Mouse (Mus musculus): ENCODE results near the gene Slc9a8. TPM values are rescaled to one million over a fixed set of nuclear protein-coding genes. Genes with fewer than 3 reads are reported as not detected.

Slc9a8 gene
- polyA plus RNA-seq, 1 experiment from 2014 or later: 19.5 TPM

DNA sequence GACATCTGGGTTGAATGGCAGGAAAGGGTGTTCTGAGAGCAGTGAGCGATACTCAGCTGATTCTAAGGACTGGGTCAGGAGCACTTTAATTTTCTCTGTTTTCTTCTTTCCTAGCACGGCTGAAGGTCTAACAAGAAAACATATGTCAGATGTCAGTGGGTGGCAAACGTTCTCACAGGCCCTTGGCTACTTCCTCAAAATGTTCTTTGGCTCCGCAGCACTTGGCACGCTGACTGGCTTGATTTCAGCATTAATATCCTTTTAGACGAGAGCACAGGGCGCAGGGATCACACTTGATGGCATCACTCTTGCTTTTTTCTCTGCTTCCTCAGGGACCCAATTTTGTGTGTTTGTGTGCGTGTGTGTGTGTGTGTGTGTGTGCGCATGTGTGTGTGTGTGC, 35.7 kb downstream of the Slc9a8 start:
- Histone ChIP-seq H3K9me3 (replicated peaks) (no peaks in the 10 kb centered on the region), H3K27me3 (no peaks in the 10 kb centered on the region), H3K27ac (no peak overlapping the region), H3K9ac (no peak overlapping the region), H3K4me3 (no peak overlapping the region), H3K36me3 (ENCODE audit: poor library complexity, severe bottlenecking) (peaks cover 81% of the 10 kb centered on the region), H3K4me1 (no peaks in the 10 kb centered on the region), H3K4me2 (no peak overlapping the region)
- ATAC-seq: no peak
- 90% methylated on average over 9 of the region's 9 CpGs for WGBS

DNA sequence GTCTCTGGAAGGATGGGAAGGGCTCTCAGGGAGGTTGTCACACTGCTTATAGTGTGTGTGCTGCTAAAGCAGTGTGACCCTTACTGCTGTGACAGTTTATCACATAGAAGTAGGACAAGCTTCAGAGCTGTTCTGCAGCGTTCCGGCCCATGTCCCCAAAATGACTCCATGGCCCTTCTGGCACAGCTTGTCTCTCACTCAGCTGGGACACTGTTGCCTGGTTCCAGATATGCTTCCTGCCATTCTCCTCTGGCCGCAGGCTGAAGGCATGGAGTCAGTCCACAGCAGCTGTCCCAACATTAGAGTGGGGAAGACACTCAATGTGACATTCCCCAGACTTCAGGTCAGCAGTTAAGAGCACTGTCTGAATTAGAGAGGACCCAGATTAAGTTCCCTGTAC, 37.0 kb downstream of the Slc9a8 start:
- Histone ChIP-seq H3K27ac (no peak overlapping the region), H3K9me3 (replicated peaks) (no peaks in the 10 kb centered on the region), H3K27me3 (no peaks in the 10 kb centered on the region), H3K9ac (no peak overlapping the region), H3K4me2 (no peak overlapping the region), H3K36me3 (ENCODE audit: poor library complexity, severe bottlenecking) (peaks cover 70% of the 10 kb centered on the region), H3K4me1 (no peaks in the 10 kb centered on the region), H3K4me3 (no peak overlapping the region)
- ATAC-seq: no peak
- 90% methylated on average over 3 of the region's 3 CpGs for whole genome bisulfite sequencing

DNA sequence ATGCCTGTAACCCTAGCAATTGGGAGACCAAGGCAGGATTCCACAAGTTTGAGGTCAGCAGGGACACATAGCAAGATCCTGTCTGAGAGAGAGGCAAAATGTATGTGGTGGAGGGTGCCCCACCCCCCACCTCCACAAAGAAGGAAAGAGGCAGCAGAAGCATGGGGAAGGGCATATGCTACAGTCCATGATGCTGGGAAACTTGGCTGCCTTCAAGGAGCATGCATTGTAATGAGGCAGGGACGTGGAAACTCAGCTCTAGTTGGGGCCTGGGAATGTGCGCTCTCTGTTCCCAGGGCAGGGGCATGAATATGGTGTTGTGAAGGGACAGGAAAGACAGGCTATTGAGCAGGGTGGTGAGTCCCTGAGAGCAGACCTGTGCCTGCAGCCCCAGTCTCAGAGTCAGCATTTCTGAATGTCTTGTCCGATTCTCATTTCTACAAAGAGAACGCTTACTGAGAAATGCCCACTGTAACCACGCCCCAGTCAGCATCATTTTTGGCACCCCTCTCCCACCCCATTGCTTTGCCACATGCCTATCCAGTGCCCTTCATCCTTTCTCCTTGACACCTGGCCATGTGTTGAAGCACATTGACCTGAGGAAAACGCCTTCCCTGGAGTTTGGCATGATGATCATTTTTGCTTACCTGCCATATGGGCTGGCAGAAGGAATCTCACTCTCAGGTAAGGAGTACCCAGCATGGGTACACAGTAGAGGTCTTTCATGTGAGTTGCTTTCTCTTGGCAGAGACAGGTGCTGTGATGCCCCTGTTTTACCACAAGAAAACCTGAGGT, 37.8 kb downstream of the Slc9a8 start:
- Histone ChIP-seq H3K4me1 (no peaks in the 10 kb centered on the region), H3K9me3 (replicated peaks) (no peaks in the 10 kb centered on the region), H3K27me3 (no peaks in the 10 kb centered on the region), H3K4me2 (no peak overlapping the region), H3K4me3 (no peak overlapping the region), H3K27ac (no peak overlapping the region), H3K9ac (no peak overlapping the region), H3K36me3 (ENCODE audit: poor library complexity, severe bottlenecking) (peaks cover 64% of the 10 kb centered on the region)
- WGBS: 92% methylated on average over 6 of the region's 6 CpGs
- ATAC-seq: no peak

DNA sequence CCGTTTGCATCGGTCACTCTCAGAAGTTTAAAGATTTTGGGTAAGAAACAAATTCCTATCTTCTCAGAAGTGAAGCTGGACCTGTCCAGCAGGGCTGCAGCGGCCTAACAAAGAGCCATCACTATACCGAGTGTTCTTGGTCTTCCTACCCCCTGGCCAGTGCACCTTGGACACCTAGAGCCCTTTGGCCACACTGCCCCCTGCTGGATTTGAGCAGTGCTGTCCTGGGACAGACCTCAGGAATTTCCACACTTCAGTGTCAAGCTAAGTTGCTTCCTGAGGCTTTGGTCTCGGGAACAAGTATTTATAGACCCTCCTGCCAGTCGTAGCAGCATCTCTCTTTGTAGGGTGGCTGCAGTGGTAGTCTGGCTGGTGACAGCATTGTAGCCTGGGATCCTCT, 41.4 kb downstream of the Slc9a8 start:
- no peaks in the 10 kb centered on the region for H3K27me3 ChIP-seq
- H3K9ac ChIP-seq: no peak overlapping the region
- no peak overlapping the region for H3K4me2 ChIP-seq
- peaks cover 63% of the 10 kb centered on the region for H3K36me3 ChIP-seq (ENCODE audit: poor library complexity, severe bottlenecking)
- H3K27ac ChIP-seq: no peak overlapping the region
- no peaks in the 10 kb centered on the region for H3K4me1 ChIP-seq
- 63% methylated on average over 6 of the region's 6 CpGs for WGBS
- no peaks in the 10 kb centered on the region for H3K9me3 ChIP-seq (replicated peaks)
- no peak for ATAC-seq
- no peak overlapping the region for H3K4me3 ChIP-seq

DNA sequence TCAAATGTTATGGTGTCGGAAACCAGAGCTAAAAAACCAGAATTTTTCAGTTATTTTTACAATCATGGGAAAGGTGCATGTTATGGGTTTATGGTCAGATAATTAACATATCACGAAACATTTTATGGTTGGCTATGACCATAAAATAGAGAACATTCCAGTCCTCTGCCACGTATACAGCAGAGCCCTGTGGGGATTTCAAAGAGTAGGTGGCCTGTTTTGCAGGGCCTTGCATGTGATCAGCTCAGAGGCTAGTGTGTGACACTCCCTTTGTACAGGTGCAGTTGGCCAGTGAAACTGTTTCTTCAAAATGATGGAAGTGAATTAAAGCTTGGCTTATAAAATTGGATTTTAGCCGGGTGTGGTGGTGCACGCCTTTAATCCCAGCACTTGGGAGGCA, 42.3 kb downstream of the Slc9a8 start:
- WGBS: 93% methylated on average over 5 of the region's 5 CpGs
- Histone ChIP-seq H3K9me3 (replicated peaks) (no peaks in the 10 kb centered on the region), H3K4me1 (no peaks in the 10 kb centered on the region), H3K9ac (no peak overlapping the region), H3K27me3 (no peaks in the 10 kb centered on the region), H3K4me3 (no peak overlapping the region), H3K27ac (no peak overlapping the region), H3K36me3 (ENCODE audit: poor library complexity, severe bottlenecking) (peaks cover 63% of the 10 kb centered on the region), H3K4me2 (no peak overlapping the region)
- ATAC-seq: no peak

DNA sequence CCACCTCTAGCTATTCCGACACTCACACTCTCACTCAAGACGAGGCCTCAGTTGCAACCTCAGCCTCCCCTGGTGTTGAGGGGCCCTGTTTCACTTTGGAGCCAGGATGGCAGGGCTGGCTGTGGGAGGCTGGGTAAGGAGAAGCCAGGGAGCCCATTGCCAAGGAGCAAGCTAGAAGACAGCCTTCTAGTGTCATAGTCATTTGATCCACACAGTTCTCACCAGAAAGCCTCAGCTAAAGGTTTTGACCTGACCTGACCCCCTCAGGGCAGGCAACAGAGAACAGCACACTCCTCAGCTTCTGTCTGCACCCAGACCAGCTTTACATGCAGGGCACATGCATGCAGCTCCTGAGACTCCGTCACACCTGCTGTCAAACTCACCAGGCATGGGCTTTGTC, 44.4 kb downstream of the Slc9a8 start:
- Histone ChIP-seq H3K9me3 (replicated peaks) (no peaks in the 10 kb centered on the region), H3K9ac (no peak overlapping the region), H3K27me3 (no peaks in the 10 kb centered on the region), H3K27ac (no peak overlapping the region), H3K36me3 (ENCODE audit: poor library complexity, severe bottlenecking) (peaks cover 63% of the 10 kb centered on the region), H3K4me3 (no peak overlapping the region), H3K4me1 (no peaks in the 10 kb centered on the region), H3K4me2 (no peak overlapping the region)
- 89% methylated on average over 3 of the region's 3 CpGs for WGBS
- ATAC-seq: no peak

DNA sequence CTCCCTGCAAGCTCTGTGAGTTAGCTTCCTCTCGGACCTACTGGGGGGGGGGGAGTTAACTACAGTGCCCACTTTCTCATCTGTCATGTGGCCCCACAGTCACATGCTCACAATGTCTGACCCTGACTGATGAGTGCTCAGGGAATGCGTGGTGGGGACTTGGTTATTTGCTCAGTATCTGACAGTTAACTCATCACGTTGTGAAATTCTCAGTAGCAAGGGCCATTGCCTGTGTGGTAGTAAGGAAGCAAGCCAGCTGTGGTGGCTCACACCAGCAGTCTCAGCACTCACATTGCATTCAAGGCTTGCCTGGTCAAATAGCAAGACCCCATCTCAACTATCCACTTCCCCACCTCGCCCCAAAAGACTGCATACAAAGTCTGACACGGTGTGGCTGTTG, 45.7 kb downstream of the Slc9a8 start:
- Histone ChIP-seq H3K36me3 (ENCODE audit: poor library complexity, severe bottlenecking) (peaks cover 75% of the 10 kb centered on the region), H3K4me2 (no peak overlapping the region), H3K9ac (no peak overlapping the region), H3K4me1 (no peaks in the 10 kb centered on the region), H3K27me3 (no peaks in the 10 kb centered on the region), H3K27ac (no peak overlapping the region), H3K4me3 (no peak overlapping the region), H3K9me3 (replicated peaks) (no peaks in the 10 kb centered on the region)
- no peak for ATAC-seq
- 83% methylated on average over 5 of the region's 5 CpGs for WGBS

DNA sequence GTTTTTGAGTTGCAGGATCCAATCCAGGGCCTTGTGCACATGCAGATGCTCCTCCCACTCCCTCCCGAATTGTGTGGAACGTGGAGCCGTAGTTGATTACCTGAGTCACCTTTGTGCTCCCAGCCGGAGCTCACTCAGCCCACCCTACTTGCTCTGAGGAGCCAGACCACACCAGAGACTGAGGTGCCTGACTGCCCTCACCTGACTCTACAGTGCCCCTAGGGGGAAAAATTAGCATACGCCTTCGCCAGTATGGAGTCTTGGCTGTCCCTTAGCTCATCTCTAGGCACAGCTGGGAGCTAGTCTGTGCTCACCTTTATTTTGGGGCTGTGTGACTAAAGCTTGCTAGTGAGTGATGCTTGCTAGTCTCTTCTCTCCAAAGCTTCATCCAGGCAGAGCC, 46.9 kb downstream of the Slc9a8 start:
- no peak overlapping the region for H3K4me2 ChIP-seq
- no peaks in the 10 kb centered on the region for H3K27me3 ChIP-seq
- H3K4me1 ChIP-seq: no peaks in the 10 kb centered on the region
- peaks cover 88% of the 10 kb centered on the region for H3K36me3 ChIP-seq (ENCODE audit: poor library complexity, severe bottlenecking)
- no peak overlapping the region for H3K4me3 ChIP-seq
- WGBS: 85% methylated on average over 6 of the region's 6 CpGs
- no peak overlapping the region for H3K9ac ChIP-seq
- no peak for ATAC-seq
- no peak overlapping the region for H3K27ac ChIP-seq
- no peaks in the 10 kb centered on the region for H3K9me3 ChIP-seq (replicated peaks)

DNA sequence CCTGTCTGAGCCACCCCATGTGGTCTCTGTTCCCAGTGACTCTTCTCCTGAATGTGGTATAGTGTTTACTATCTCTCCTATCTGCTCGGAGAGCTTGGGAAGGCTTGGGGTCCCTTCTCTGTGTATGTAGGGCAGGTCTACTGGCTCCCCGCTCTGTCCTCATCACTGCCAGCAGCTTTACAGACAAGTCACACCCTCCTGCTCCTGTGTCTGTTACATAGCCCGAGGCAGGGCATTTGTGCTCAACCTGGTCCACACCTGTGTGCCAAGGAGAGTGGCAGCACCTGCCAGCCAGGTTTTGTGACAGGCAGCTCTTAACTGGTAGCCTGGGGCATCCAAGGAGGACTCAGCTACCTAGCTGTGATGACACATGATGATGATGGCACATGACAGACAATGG, 49.1 kb downstream of the Slc9a8 start:
- H3K27ac ChIP-seq: no peak overlapping the region
- ATAC-seq: no peak
- H3K4me2 ChIP-seq: no peak overlapping the region
- peaks cover 91% of the 10 kb centered on the region for H3K36me3 ChIP-seq (ENCODE audit: poor library complexity, severe bottlenecking)
- H3K9me3 ChIP-seq (replicated peaks): no peaks in the 10 kb centered on the region
- no peak overlapping the region for H3K9ac ChIP-seq
- no peak overlapping the region for H3K4me3 ChIP-seq
- 91% methylated on average over 3 of the region's 3 CpGs for WGBS
- H3K4me1 ChIP-seq: peaks cover 4% of the 10 kb centered on the region
- no peaks in the 10 kb centered on the region for H3K27me3 ChIP-seq

DNA sequence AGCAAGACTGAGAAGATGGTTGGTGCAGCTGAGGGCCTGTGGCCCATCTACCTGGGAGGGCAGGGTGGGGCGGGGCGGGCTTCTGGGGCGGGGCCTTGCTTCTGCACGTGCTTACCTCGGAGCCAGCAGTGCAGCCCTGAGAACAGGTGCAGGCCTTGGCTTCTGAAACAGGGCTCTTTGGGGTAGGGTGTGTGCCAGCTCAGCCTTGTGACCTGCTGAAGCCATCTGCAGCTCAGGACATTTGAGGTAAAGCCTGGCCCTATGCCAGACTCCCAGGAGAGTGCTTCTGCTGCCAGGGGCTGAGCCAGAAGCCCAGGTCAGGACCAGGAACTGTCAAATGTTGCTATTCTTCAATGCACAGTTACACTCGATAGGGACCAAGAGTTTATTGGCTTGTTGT, 50.1 kb downstream of the Slc9a8 start:
- peaks cover 81% of the 10 kb centered on the region for H3K36me3 ChIP-seq (ENCODE audit: poor library complexity, severe bottlenecking)
- no peak overlapping the region for H3K27ac ChIP-seq
- 84% methylated on average over 6 of the region's 6 CpGs for WGBS
- H3K9me3 ChIP-seq (replicated peaks): no peaks in the 10 kb centered on the region
- no peak overlapping the region for H3K4me2 ChIP-seq
- no peaks in the 10 kb centered on the region for H3K27me3 ChIP-seq
- no peak overlapping the region for H3K4me3 ChIP-seq
- ATAC-seq: no peak
- peaks cover 14% of the 10 kb centered on the region for H3K4me1 ChIP-seq
- H3K9ac ChIP-seq: no peak overlapping the region

DNA sequence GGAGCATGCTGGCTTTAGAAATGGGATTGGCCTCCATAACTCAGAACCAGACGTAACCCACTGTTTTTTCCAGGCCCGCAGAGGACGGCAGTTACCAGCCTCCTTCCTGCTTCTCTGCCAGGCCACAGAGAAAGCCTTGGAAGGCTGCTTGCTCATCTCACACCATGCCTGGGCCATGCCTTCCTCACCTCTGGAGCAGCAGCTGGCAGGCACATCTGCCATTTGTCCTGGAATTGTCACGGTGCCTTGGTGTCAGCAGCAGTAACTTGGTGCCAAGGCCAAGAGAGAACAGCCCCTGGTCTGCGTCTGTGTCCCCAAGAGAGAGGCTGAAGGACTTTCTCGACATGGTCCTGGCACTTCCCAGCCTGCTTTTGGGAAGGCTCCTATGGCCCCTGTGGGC, 52.7 kb downstream of the Slc9a8 start:
- 92% methylated on average over 6 of the region's 6 CpGs for whole genome bisulfite sequencing
- Histone ChIP-seq H3K9ac (no peak overlapping the region), H3K4me1 (peaks cover 25% of the 10 kb centered on the region), H3K4me2 (no peak overlapping the region), H3K27ac (no peak overlapping the region), H3K36me3 (ENCODE audit: poor library complexity, severe bottlenecking) (peaks cover 63% of the 10 kb centered on the region), H3K4me3 (no peak overlapping the region), H3K27me3 (no peaks in the 10 kb centered on the region), H3K9me3 (replicated peaks) (no peaks in the 10 kb centered on the region)
- ATAC-seq: no peak

DNA sequence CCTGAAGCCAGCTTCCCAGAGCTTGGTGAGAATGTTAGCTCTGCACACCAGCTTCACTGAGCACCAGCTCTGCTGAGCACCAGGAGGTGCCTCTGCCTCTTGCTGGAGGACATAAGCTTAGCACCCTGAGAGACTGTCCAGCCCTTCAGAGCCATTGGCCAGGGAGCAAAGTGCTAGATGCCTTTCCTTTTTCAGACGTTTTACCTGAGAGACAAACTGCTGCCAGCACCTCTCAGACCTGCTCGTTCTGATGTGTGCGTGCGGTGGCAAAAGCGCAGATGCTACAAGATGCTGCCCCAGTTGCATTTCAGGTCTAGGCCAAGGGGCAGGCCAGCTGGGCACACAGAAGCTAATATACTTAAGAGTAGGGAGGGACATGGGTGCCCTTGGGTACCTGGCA, 54.1 kb downstream of the Slc9a8 start:
- Histone ChIP-seq H3K4me1 (peaks cover 25% of the 10 kb centered on the region), H3K4me2 (no peak overlapping the region), H3K9ac (peak overlapping the region; percentile 45; the same call in 1 of the 2 replicates), H3K4me3 (no peak overlapping the region), H3K27me3 (no peaks in the 10 kb centered on the region), H3K36me3 (ENCODE audit: poor library complexity, severe bottlenecking) (peaks cover 55% of the 10 kb centered on the region), H3K9me3 (replicated peaks) (no peaks in the 10 kb centered on the region), H3K27ac (peak overlapping the region; percentile 86)
- ATAC-seq: no peak
- 79% methylated on average over 5 of the region's 5 CpGs for WGBS

DNA sequence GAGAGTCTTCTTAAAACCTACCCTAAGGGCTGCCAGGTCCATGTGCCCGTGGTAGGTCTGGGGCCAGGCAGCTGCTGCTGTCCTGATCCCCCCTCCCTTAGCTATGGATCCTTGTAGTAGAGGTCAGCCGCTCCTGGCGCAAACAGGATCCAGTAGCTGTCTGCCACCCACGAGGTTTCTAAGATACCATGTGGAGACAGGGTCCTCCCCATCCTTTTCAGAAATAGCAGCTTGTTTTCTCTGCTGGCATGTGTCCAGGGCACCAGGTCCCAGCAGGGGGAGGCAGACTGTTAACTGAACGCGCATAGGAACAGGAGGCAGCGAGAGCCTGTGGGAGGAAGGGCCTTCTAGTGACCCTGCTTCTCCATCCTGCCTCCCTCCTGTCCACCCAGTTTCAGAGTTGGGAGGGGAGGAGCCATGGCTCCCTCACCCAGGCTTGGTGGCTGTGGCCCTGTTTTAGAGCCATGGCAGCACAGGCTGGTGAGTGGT, 54.7 kb downstream of the Slc9a8 start:
- Histone ChIP-seq H3K4me1 (peaks cover 25% of the 10 kb centered on the region), H3K9ac (peak overlapping the region; percentile 45), H3K36me3 (ENCODE audit: poor library complexity, severe bottlenecking) (peaks cover 54% of the 10 kb centered on the region), H3K4me2 (peak overlapping the region; percentile 17), H3K27ac (peak overlapping the region; percentile 86), H3K4me3 (no peak overlapping the region), H3K27me3 (no peaks in the 10 kb centered on the region), H3K9me3 (replicated peaks) (no peaks in the 10 kb centered on the region)
- peak; percentile 80 for ATAC-seq
- 13% methylated on average over 7 of the region's 7 CpGs for WGBS
